Mouse (Mus musculus): Measurements from ENCODE around the gene 5730596B20Rik. TPM values are rescaled to one million over a fixed set of nuclear protein-coding genes. Genes with fewer than 3 reads are reported as not detected.

The 5730596B20Rik gene
- polyA plus RNA-seq, 1 experiment from 2014 or later = 0.10 TPM

MicroRNAs encoded within 50 kb of the gene (microRNA counts, 519-probe panel; counts per million panel counts)
- microRNA mmu-miR-196b = 2,357 counts per million, percentile 42 among the panel's probes with 10 or more counts

Small RNA genes lying within 50 kb of the gene (microRNA-seq; reads per million reads assigned to microRNA genes)
- gene Mir196b (ENCODE audit: borderline number of aligned reads) = 39.3 reads per million, percentile 41 among the genes with 10 or more reads in this experiment

Other genes starting within 250 kb of the 5730596B20Rik start
- gene Skap2, start 164.9 kb upstream of the 5730596B20Rik start, polyA plus RNA-seq (2014; fragmentation: Nextera tagmentation; extraction: Ambion mirVana) = 18.9 and 25.2 TPM in 2 replicates
- gene Hoxa1, start 19.2 kb upstream of the 5730596B20Rik start, polyA plus RNA-seq (2014; fragmentation: Nextera tagmentation; extraction: Ambion mirVana) = 1.4 and 1.7 TPM in 2 replicates
- gene Hoxa2, start 12.7 kb upstream of the 5730596B20Rik start, polyA plus RNA-seq (2014; fragmentation: Nextera tagmentation; extraction: Ambion mirVana) = 7.2 and 11.1 TPM in 2 replicates
- gene Hoxa4, start 14.3 kb downstream of the 5730596B20Rik start, polyA plus RNA-seq (2014; fragmentation: Nextera tagmentation; extraction: Ambion mirVana) = 1.1 and 1.6 TPM in 2 replicates
- 2.4 and 3.3 TPM in 2 replicates for gene Hoxa5, start 27.1 kb downstream of the 5730596B20Rik start, polyA plus RNA-seq (2014; fragmentation: Nextera tagmentation; extraction: Ambion mirVana)
- 0.48 TPM in 1 of 2 replicates, not detected in the other for gene Hoxa6, start 31.2 kb downstream of the 5730596B20Rik start, polyA plus RNA-seq (2014; fragmentation: Nextera tagmentation; extraction: Ambion mirVana)
- gene Hoxa3, start 35.8 kb downstream of the 5730596B20Rik start, polyA plus RNA-seq (2014; fragmentation: Nextera tagmentation; extraction: Ambion mirVana) = 2.8 TPM in 2 replicates
- gene Gm28308, start 35.8 kb downstream of the 5730596B20Rik start, polyA plus RNA-seq (2014; fragmentation: Nextera tagmentation; extraction: Ambion mirVana) = not detected in 2 replicates
- gene Hoxa7, start 44.4 kb downstream of the 5730596B20Rik start, polyA plus RNA-seq (2014; fragmentation: Nextera tagmentation; extraction: Ambion mirVana) = 0.21 and 1.4 TPM in 2 replicates
- 0.33 and 2.3 TPM in 2 replicates for gene Hoxa9, start 53.6 kb downstream of the 5730596B20Rik start, polyA plus RNA-seq (2014; fragmentation: Nextera tagmentation; extraction: Ambion mirVana)
- 1.9 TPM in 1 of 2 replicates, not detected in the other for gene Hoxa10, start 63.4 kb downstream of the 5730596B20Rik start, polyA plus RNA-seq (2014; fragmentation: Nextera tagmentation; extraction: Ambion mirVana)
- 0.13 TPM in 1 of 2 replicates, not detected in the other for gene Hoxa11, start 68.3 kb downstream of the 5730596B20Rik start, polyA plus RNA-seq (2014; fragmentation: Nextera tagmentation; extraction: Ambion mirVana)
- gene Hoxa13, start 83.4 kb downstream of the 5730596B20Rik start, polyA plus RNA-seq (2014; fragmentation: Nextera tagmentation; extraction: Ambion mirVana) = not detected in 2 replicates
- 0.24 TPM in 1 of 2 replicates, not detected in the other for gene Evx1, start 136.0 kb downstream of the 5730596B20Rik start, polyA plus RNA-seq (2014; fragmentation: Nextera tagmentation; extraction: Ambion mirVana)